Mouse (Mus musculus) lung, postnatal 36 days (tissue): ENCODE measurements at regions not wholly inside any gene's neighbourhood (a gene's known extent, or its start where the extent isn't known, plus 50 kb on each side); places are given as distances from the start of the nearest gene placed in this dataset.

Experiments
- DNase-seq: peaks from one replicate; pipeline ENCODE4 v3.0.0; 2022; ENCODE audit warnings: mixed read lengths

DNA sequence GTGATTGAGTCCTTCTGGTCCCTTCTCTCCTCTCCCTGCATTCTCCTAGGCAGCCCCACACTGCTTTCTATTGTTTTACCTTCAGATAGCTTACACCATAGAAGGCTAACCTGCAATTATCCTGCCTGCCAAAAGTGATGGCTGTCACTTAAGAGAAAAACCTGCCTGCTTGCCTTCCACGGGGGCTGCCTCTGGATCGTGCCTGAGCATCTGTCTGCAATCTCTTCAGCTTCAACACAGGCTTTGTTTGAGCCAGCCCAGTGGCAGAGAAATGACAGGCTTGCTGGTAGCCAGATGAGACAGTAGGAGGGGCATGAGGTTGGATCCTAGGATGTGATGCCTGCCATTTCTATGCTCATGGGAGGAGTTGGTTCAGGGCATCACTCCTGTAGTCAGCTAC is 345.2 kb upstream of the Tshz3 start:
- DNase-seq: no peak

DNA sequence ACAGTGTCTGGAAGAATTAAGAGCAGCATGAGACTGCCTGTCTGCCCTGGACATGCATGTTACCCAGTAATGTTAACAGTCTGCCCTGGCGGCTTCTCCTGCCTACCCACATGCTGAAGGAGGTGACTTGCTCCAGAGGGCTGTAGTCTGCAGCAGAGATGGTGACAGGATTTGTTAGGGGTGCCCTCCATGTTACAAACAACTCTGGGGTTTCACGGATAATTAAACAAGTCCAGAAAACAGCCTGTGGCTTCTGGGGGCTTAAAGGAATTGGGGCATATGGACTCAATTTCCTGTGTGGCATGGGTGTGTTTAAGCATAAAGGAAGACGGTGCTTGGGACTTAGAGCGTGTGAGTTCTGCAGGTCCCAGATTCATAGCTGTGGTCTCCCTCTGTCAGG is 347.3 kb upstream of the Tshz3 start:
- DNase-seq: no peak

DNA sequence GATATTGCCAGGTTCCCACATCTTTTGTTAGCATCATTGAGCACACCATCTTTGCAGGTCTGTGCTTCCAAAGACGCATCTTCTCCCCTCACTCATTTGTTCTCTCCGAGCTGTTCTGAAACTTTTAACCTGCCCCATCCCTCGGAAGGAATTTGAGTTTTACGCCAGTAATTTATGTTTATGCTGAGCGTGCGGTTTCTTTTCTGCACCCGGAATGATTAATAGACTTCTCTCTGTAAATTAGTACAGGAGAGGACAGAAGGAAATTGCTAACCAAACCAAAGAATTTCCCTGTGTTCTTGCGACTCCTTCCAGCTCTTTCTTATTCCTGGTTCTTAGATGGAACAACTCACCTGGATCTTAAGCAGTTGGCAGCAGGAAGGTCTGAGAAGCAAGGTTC is 349.7 kb upstream of the Tshz3 start:
- no peak for DNase-seq

DNA sequence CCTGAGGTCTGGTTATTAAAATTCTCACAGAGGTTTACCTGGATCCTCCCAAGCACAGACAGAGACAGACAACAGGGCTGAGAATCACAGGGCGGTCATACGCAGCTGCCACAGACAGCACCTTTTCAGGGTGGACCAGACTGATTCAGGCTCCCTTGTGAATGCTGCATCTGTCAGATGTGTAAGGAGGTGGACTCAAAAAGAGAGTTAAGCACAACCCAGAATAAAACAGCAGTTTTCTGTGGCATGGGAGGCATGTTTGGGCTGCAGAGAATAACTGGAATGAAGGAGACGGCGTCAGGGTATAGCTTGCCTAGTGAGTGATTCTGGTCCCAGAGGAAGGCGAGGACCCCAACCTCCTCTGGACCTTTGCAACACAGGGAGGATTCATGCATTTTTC is 363.1 kb upstream of the Tshz3 start:
- DNase-seq: no peak

GRCm38 (mm10) chr7:36334091-36334490 is 363.8 kb upstream of the Tshz3 start:
- no peak for DNase-seq

DNA sequence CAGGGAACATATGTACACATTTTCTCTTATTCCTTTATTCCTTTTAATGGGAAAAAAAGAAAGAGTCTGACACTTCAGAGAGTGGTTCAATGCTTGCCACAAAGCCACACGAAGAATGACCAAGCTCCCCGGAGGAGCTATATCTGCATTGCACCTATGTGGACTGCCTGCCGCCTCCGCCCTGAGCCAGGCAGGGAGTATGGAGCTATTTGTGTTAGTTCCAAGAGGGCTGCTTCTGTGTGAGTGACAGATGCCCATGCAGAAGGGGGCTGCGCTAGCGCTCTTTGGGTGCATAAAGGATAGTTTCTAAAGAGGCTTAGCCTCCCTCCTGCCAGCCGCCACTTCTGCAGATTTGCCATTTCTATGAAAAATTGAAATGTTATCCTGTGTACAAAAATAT is 365.3 kb upstream of the Tshz3 start:
- DNase-seq: no peak

- no peak for DNase-seq
These were observed 369.8 kb upstream of the Tshz3 start for GRCm38 (mm10) chr7:36328141-36328540.

DNA sequence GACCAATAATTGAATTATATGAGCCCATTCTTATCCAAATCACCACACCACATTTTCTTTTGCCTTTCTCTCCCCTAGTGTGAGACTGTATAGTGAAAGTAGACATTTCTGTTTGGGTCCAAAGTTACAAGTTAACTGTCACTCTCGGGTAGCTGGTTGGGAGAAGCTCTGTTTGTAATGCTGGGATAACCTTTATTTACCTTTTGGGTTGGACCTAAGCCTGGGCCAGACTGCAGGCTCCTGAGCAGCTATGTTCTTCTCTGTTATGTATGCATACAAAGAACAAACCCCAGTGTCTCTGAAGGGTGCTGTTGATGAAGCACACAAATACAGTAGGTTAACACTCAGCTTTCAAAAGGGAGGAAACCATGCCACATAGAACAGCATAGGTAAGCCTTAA is 373.9 kb upstream of the Tshz3 start:
- DNase-seq: no peak

DNA sequence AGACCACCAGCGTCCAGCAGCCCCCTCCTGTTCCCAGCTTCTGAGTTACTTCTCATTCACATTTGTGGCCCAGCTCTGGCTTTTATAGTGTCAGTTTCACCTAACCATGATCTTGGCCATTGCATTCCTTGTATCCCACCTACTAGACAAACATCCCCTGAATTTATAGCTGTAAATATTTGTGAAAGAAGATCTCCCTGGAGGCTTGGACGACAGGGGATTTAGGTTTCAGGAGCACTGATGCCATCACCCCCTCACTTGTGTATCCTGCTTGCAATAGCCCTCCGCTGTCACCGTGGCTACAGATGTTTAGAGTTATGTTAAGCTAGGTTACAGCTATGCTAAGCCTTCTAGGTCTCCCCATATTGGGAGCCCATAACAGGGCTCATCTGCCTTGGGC is 375.7 kb upstream of the Tshz3 start:
- DNase-seq: no peak

DNA sequence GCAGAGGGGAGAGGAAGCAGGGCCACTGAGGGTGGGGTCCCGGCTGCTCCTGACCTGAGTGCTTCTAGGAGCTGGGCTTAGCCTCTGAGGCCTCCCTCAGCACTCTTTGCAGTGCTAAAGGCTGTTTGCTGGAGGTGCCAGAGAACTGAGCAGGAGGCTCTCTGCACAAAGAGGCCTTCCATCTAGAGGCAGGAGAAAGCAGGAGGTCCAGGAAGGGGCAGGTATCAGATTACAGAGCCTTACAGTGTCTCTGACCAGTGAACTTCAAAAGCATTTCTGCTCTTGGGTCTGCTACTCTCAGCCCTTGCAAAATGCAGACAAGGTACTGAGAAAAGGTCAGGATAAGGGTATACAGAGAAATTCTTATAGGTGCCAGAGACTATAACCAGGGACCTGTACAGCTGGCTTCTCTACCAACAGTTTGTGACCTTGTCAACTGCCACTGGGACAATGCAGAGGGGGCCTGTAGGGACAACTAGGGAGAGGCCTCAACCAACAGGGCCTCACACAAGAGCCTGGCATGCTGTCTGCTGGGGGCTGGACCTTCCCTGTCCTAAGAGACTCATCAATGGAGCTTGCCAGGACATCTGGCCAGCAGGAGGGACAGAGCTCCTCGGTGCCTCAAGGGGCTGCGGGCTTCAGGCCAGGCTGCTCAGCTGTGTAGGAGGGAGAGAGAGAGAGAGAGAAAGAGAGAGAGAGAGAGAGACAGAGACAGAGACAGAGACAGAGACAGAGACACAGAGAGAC is 380.3 kb upstream of the Tshz3 start:
- no peak for DNase-seq

DNA sequence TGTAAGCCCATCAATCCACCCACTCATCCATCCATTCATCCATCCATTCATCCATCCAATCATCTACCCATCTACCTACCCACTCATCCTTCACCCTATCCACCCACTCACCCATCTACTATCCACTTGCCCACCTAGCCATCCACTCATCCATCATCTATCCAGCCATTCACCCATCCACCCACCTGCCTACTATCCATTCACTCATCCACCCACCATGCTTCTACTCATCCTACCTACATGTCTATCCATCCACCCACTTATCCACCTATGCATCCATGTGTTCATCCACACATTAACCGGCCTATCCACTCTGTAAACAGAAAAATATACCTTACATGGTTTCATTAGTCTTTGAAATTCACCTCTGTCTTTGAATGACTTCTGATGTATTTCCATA is 384.2 kb upstream of the Tshz3 start:
- no peak for DNase-seq

GRCm38 (mm10) chr7:36309761-36310605 is 387.9 kb upstream of the Tshz3 start:
- no peak for DNase-seq

GRCm38 (mm10) chr7:36308726-36309125 is 389.2 kb upstream of the Tshz3 start:
- no peak for DNase-seq

GRCm38 (mm10) chr7:36308106-36308620 is 389.8 kb upstream of the Tshz3 start:
- DNase-seq: no peak

DNA sequence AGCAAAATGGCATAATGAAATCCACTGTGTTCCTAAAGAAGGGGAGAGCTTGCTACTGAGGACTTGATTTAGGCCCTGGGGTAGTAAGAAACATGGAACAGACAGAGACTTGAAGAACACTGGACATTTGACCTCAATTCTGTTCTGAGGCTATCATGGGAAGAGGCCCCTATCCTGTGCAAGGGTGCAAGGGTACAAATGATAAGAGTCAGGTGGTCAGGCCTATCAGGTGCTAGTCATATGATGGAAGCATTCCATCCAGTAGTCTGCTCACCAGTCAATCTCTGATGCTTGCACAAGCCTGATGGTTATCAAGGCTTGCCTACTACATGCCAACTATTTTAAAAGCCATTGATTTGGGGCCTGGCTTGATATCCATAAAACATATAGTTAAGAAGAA is 420.6 kb upstream of the Tshz3 start:
- no peak for DNase-seq

DNA sequence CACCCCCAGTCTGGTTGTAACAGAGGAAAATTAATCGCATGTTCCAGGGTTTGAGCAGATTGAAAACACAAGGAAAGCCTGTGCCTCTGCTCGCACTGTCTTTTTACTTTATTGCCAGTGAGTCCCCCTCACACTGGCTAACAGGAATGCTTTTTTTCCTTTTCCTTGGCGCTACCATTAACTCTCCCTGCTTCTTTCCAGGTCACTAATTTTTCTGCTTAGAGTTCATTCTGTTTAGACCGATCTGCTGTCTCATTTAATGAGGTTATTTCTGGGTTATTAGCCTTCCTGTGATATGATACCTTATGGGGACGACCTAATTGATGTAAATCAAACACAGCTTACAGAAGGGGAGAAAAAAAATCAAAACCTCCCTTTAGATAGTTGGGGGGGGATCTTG is 429.0 kb upstream of the Tshz3 start:
- DNase-seq: no peak

DNA sequence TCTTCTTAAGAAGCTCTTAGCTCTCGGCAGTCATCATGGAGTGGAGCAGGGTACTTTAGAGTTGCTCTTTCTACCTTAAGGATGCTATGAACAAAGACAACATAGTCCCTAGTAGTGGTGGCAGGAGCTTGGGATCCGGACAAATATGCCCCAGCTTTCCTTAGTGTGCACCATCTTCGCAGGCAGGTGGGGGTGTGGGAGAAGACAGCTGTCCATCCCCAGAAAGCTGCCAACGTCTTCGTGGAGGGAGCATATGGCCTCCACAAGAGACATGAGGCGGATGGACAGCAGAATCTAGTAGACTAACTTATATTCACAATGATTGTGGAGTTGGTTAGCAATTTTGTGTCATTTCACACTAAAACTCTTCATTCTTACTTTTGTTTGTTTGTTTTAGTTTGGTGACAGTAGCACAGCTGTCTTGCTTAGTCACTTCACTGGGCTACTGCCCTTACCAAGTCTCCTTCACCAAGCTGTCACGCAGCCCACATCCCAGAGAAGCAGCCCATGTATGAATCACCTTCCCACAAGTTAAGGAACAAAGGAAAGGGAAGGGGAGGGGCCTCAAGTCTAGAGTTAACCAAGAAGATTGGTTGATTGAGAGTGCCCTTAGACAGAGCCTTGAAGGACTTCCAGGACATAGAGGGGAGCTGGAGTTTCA is 432.6 kb upstream of the Tshz3 start:
- DNase-seq: no peak

GRCm38 (mm10) chr7:36262124-36262710 is 435.7 kb upstream of the Tshz3 start:
- peak; percentile 32 for DNase-seq

GRCm38 (mm10) chr7:36257102-36257501 is 440.8 kb upstream of the Tshz3 start:
- no peak for DNase-seq

DNA sequence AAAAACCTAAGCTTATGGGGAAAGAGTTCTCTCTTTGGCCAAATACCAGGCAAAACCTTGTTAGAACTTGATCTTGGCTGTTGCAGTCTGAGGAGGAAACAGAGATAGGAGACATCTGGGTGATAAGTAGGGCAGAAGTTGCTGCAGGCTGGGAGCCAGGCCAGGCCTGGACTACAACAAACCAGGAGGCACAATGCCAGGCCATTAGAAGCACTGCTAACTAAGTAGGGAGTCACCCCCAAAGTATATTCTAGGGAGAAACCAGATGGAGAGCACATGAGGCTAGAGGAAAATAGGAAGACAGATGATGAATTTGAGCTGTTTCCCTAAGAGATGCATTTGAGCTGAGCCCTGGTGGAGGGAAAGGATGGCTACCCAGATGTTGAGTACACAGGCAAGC is 444.6 kb upstream of the Zfp507 start:
- peak; percentile 56 for DNase-seq

DNA sequence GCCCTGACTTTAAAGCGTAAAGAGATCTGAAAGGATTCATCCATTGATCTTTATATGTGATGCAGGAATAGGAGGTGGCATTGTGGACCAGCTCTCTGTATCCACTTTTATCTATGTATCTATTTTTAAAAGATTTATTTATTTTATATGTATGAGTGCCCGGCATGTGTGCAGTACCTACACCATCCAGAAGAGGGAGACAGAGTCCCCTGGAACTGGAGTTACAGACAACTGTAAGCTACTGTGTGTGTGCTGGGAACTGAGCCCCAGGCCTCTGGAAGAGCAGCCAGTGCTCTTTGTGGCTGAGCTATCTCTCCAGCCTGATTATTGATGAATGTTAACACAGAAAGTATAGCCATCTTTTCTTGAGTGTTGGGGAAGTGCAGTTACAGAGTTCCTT is 433.9 kb upstream of the Zfp507 start:
- no peak for DNase-seq

- DNase-seq: no peak
These were observed 426.2 kb upstream of the Zfp507 start for GRCm38 (mm10) chr7:36229031-36229430.

DNA sequence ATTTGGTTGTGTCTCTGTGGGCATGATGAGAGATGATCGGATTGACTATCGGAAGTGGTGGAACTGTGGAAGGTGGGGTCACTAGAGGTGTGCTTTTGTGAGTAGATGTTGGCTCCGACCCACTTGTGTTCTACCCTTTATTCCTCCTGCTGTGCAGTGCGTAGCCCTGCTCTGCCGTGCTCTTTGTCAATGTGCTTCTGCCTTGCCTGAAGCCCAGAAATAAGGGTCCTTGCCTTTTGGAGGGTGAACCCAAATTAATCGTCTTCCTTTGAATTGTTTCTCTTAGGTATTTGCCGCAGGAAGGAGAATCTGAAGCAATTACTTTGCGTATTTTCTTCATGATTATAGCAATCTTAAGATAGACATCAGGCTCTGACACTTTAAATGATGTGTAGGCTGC is 421.6 kb upstream of the Zfp507 start:
- no peak for DNase-seq
